24 mouse cellular contexts compared by ENCODE assay signal in genomic region chr9:69394234-69394633, GRCm38 (mm10).
"Had no signal": no experiment of that assay in that cellular context is flagged by ENCODE, and none has a peak within 500 bp of the region (broad histone marks: within the 10 kb centered on the region; RNA-seq: fewer than 3 reads in every experiment).

No protein-coding gene starts in this region.

- H3K9me3 ChIP-seq: embryonic facial prominence, embryonic 10.5 days; embryonic facial prominence, embryonic 12.5 days; embryonic facial prominence, embryonic 13.5 days; embryonic facial prominence, embryonic 15.5 days; forebrain, embryonic 10.5 days; forebrain, embryonic 12.5 days; forebrain, embryonic 13.5 days; forebrain, embryonic 15.5 days; heart, embryonic 10.5 days had no signal

- H3K4me2 ChIP-seq: embryonic facial prominence, embryonic 12.5 days; embryonic facial prominence, embryonic 13.5 days; embryonic facial prominence, embryonic 15.5 days; forebrain, embryonic 12.5 days; forebrain, embryonic 13.5 days; forebrain, embryonic 15.5 days had no signal

- H3K36me3 ChIP-seq: embryonic facial prominence, embryonic 10.5 days; embryonic facial prominence, embryonic 12.5 days; embryonic facial prominence, embryonic 13.5 days; embryonic facial prominence, embryonic 15.5 days; forebrain, embryonic 10.5 days; forebrain, embryonic 12.5 days; forebrain, embryonic 15.5 days; heart, embryonic 10.5 days had no signal

- DNase-seq: cerebellum, adult 9-10 months; cerebellum, adult 9-11 months; cerebellum, postnatal 10 days; cerebellum, postnatal 14 days; cerebellum, postnatal 25 days; cerebellum, postnatal 36 days; embryo, embryonic 11 days; forebrain, postnatal 0 days; gastrocnemius, adult 2 months; gastrocnemius, postnatal 10 days; gastrocnemius, postnatal 14 days; gastrocnemius, postnatal 25 days; gastrocnemius, postnatal 36 days; heart, adult 2 months had no signal

- H3K4me3 ChIP-seq: embryonic facial prominence, embryonic 10.5 days; embryonic facial prominence, embryonic 12.5 days; embryonic facial prominence, embryonic 13.5 days; embryonic facial prominence, embryonic 15.5 days; erythroblast, embryonic 14.5 days; forebrain, embryonic 10.5 days; forebrain, embryonic 12.5 days; forebrain, embryonic 13.5 days; forebrain, embryonic 15.5 days; gastrocnemius, adult 2 months; heart, adult 2 months; heart, embryonic 10.5 days had no signal

- H3K27ac ChIP-seq: embryonic facial prominence, embryonic 10.5 days; embryonic facial prominence, embryonic 12.5 days; embryonic facial prominence, embryonic 13.5 days; embryonic facial prominence, embryonic 15.5 days; forebrain, embryonic 10.5 days; forebrain, embryonic 12.5 days; forebrain, embryonic 13.5 days; forebrain, embryonic 15.5 days; gastrocnemius, adult 2 months; heart, adult 2 months; heart, embryonic 10.5 days had no signal

- H3K9ac ChIP-seq: embryonic facial prominence, embryonic 12.5 days; embryonic facial prominence, embryonic 13.5 days; embryonic facial prominence, embryonic 15.5 days; forebrain, embryonic 12.5 days; forebrain, embryonic 13.5 days; forebrain, embryonic 15.5 days; forebrain, postnatal 0 days had no signal

- H3K27me3 ChIP-seq: embryonic facial prominence, embryonic 12.5 days; embryonic facial prominence, embryonic 13.5 days; embryonic facial prominence, embryonic 15.5 days; forebrain, embryonic 13.5 days; forebrain, embryonic 15.5 days had no signal
